Mouse (Mus musculus): ENCODE measurements around the gene Dclre1c. TPM values are rescaled to one million over a fixed set of nuclear protein-coding genes. Genes with fewer than 3 reads are reported as not detected.
"Not testable (repeated sequence)": the region's sequence is repeated elsewhere in the genome, so short reads cannot be mapped to it uniquely, and the experiment has no call there.

The Dclre1c gene
- polyA plus RNA-seq (2015; fragmentation: Nextera tagmentation; extraction: Ambion mirVana): 2.8 and 3.4 TPM in 2 replicates

- peak within 1 kb of the TSS; percentile 64 for H3K4me3 ChIP-seq (ENCODE audit: low read depth, low read length)
- WGBS: under 1% methylated on average over 29 of the region's 29 CpGs
- no peak for TF ChIP-seq CTCF (IDR thresholded peaks at IDR 0.05; ENCODE audit: low read depth)
- no peak for TF ChIP-seq EP300 (optimal IDR thresholded peaks at IDR 0.05)
Observed at GRCm38 (mm10) chr2:3423841-3424578, at the start of gene Dclre1c. TSS of gene Dclre1c (plus strand) at chr2:3424131.

GRCm38 (mm10) chr2:3387105-3387860, 36.6 kb upstream of the Dclre1c start:
- TF ChIP-seq CTCF (IDR thresholded peaks at IDR 0.05; ENCODE audit: low read depth): no peak
- no peak for TF ChIP-seq EP300 (optimal IDR thresholded peaks at IDR 0.05)
- Histone ChIP-seq H3K4me3 (ENCODE audit: low read depth, low read length) (no peak overlapping the region), H3K27me3 (ENCODE audit: control insufficient read depth, insufficient read depth, low read length) (no peaks in the 10 kb centered on the region), H3K27ac (replicated peaks) (no peak overlapping the region), H3K4me2 (replicated peaks; ENCODE audit: low read depth) (no peak overlapping the region), H3K9me3 (ENCODE audit: control insufficient read depth, low read length) (no peaks in the 10 kb centered on the region), H3K4me1 (replicated peaks; ENCODE audit: control insufficient read depth, insufficient read depth) (no peaks in the 10 kb centered on the region), H3K9ac (ENCODE audit: low read length) (no peak overlapping the region), H3K36me3 (ENCODE audit: control insufficient read depth, insufficient read depth, low read length) (no peaks in the 10 kb centered on the region)
- no peak for DNase-seq (ENCODE audit: low spot score)
- 81% methylated on average over 6 of the region's 6 CpGs for WGBS
- ATAC-seq (ENCODE audit: low FRiP score, low TSS enrichment): no peak

More at GRCm38 (mm10) chr2:3423841-3424578, at the start of gene Dclre1c:
- H3K4me1 ChIP-seq (replicated peaks; ENCODE audit: control insufficient read depth, insufficient read depth): no peaks in the 10 kb centered on the region; the same call in 1 of the 2 replicates
- ATAC-seq (ENCODE audit: low FRiP score, low TSS enrichment) (peak; percentile 98), DNase-seq (ENCODE audit: low spot score) (peak; percentile 93)
- H3K36me3 ChIP-seq (ENCODE audit: control insufficient read depth, insufficient read depth, low read length): no peaks in the 10 kb centered on the region
- peak within 1 kb of the TSS; percentile 72 for H3K9ac ChIP-seq (ENCODE audit: low read length)
- peak within 1 kb of the TSS; percentile 40; the same call in 1 of the 2 replicates for H3K27ac ChIP-seq (replicated peaks)
- no peaks in the 10 kb centered on the region for H3K27me3 ChIP-seq (ENCODE audit: control insufficient read depth, insufficient read depth, low read length)
- no peaks in the 10 kb centered on the region for H3K9me3 ChIP-seq (ENCODE audit: control insufficient read depth, low read length)
- peak within 1 kb of the TSS; percentile 98 for H3K4me2 ChIP-seq (replicated peaks; ENCODE audit: low read depth)

GRCm38 (mm10) chr2:3391945-3392344, 32.0 kb upstream of the Dclre1c start:
- DNase-seq (ENCODE audit: low spot score): no peak
- H3K9ac ChIP-seq (ENCODE audit: low read length): no peak overlapping the region
- H3K4me2 ChIP-seq (replicated peaks; ENCODE audit: low read depth): no peak overlapping the region
- H3K4me1 ChIP-seq (replicated peaks; ENCODE audit: control insufficient read depth, insufficient read depth): no peaks in the 10 kb centered on the region
- H3K36me3 ChIP-seq (ENCODE audit: control insufficient read depth, insufficient read depth, low read length): no peaks in the 10 kb centered on the region
- H3K4me3 ChIP-seq (ENCODE audit: low read depth, low read length): no peak overlapping the region
- ATAC-seq (ENCODE audit: low FRiP score, low TSS enrichment): no peak
- no peak for TF ChIP-seq CTCF (IDR thresholded peaks at IDR 0.05; ENCODE audit: low read depth)
- no peaks in the 10 kb centered on the region for H3K27me3 ChIP-seq (ENCODE audit: control insufficient read depth, insufficient read depth, low read length)
- WGBS: 72% methylated on average over 2 of the region's 2 CpGs
- no peaks in the 10 kb centered on the region for H3K9me3 ChIP-seq (ENCODE audit: control insufficient read depth, low read length)
- H3K27ac ChIP-seq (replicated peaks): no peak overlapping the region

- H3K27me3 ChIP-seq (ENCODE audit: control insufficient read depth, insufficient read depth, low read length); H3K27ac ChIP-seq (replicated peaks); H3K4me3 ChIP-seq (ENCODE audit: low read depth, low read length); DNase-seq (ENCODE audit: low spot score); H3K4me1 ChIP-seq (replicated peaks; ENCODE audit: control insufficient read depth, insufficient read depth); H3K9me3 ChIP-seq (ENCODE audit: control insufficient read depth, low read length); H3K36me3 ChIP-seq (ENCODE audit: control insufficient read depth, insufficient read depth, low read length); H3K4me2 ChIP-seq (replicated peaks; ENCODE audit: low read depth); ATAC-seq (ENCODE audit: low FRiP score, low TSS enrichment); H3K9ac ChIP-seq (ENCODE audit: low read length): not testable (repeated sequence)
- WGBS: 61% methylated on average over 10 of the region's 10 CpGs
Observed at GRCm38 (mm10) chr2:3397110-3397509, 26.8 kb upstream of the Dclre1c start, which contains the start of gene Olah. TSS of gene Olah (minus strand) at chr2:3397210.

GRCm38 (mm10) chr2:3405981-3406380, 17.9 kb upstream of the Dclre1c start:
- WGBS: 80% methylated on average over 4 of the region's 4 CpGs
- no peaks in the 10 kb centered on the region for H3K4me1 ChIP-seq (replicated peaks; ENCODE audit: control insufficient read depth, insufficient read depth)
- H3K9me3 ChIP-seq (ENCODE audit: control insufficient read depth, low read length): no peaks in the 10 kb centered on the region
- no peak overlapping the region for H3K4me3 ChIP-seq (ENCODE audit: low read depth, low read length)
- H3K27ac ChIP-seq (replicated peaks): no peak overlapping the region
- TF ChIP-seq EP300 (optimal IDR thresholded peaks at IDR 0.05): no peak
- no peak for TF ChIP-seq CTCF (IDR thresholded peaks at IDR 0.05; ENCODE audit: low read depth)
- H3K4me2 ChIP-seq (replicated peaks; ENCODE audit: low read depth): no peak overlapping the region
- no peak overlapping the region for H3K9ac ChIP-seq (ENCODE audit: low read length)
- DNase-seq (ENCODE audit: low spot score) (no peak), ATAC-seq (ENCODE audit: low FRiP score, low TSS enrichment) (no peak)
- no peaks in the 10 kb centered on the region for H3K27me3 ChIP-seq (ENCODE audit: control insufficient read depth, insufficient read depth, low read length)
- H3K36me3 ChIP-seq (ENCODE audit: control insufficient read depth, insufficient read depth, low read length): no peaks in the 10 kb centered on the region

GRCm38 (mm10) chr2:3407756-3408155, 16.2 kb upstream of the Dclre1c start:
- 64% methylated on average over 7 of the region's 7 CpGs for WGBS
- ATAC-seq (ENCODE audit: low FRiP score, low TSS enrichment): no peak
- no peak overlapping the region for H3K4me3 ChIP-seq (ENCODE audit: low read depth, low read length)

More at GRCm38 (mm10) chr2:3407756-3408155, 16.2 kb upstream of the Dclre1c start:
- Histone ChIP-seq H3K4me1 (replicated peaks; ENCODE audit: control insufficient read depth, insufficient read depth) (no peaks in the 10 kb centered on the region), H3K27me3 (ENCODE audit: control insufficient read depth, insufficient read depth, low read length) (no peaks in the 10 kb centered on the region), H3K4me2 (replicated peaks; ENCODE audit: low read depth) (no peak overlapping the region), H3K9ac (ENCODE audit: low read length) (no peak overlapping the region), H3K27ac (replicated peaks) (no peak overlapping the region), H3K9me3 (ENCODE audit: control insufficient read depth, low read length) (no peaks in the 10 kb centered on the region), H3K36me3 (ENCODE audit: control insufficient read depth, insufficient read depth, low read length) (no peaks in the 10 kb centered on the region)
- no peak for TF ChIP-seq CTCF (IDR thresholded peaks at IDR 0.05; ENCODE audit: low read depth)
- TF ChIP-seq EP300 (optimal IDR thresholded peaks at IDR 0.05): no peak
- no peak for DNase-seq (ENCODE audit: low spot score)
